Mouse (Mus musculus) thymus, adult 2 months (tissue): ENCODE data around the gene A230050P20Rik.

Experiments
- CTCF ChIP-seq: fragments of 200-500 bp; IDR thresholded peaks from 2 replicates; pipeline ENCODE4 v1.5.1; 2012; ENCODE audit warnings: mild to moderate bottlenecking, control low read depth, low read length, moderate library complexity, borderline replicate concordance; ENCODE audit not compliant: control insufficient read depth, poor library complexity, insufficient read depth; ENCODE audit errors: extremely low read depth
- POLR2A ChIP-seq: fragments of 200-500 bp; IDR thresholded peaks from 2 replicates; pipeline ENCODE4 v1.6.1; 2012; ENCODE audit warnings: mild to moderate bottlenecking, low read length, control low read depth, moderate library complexity; ENCODE audit not compliant: control insufficient read depth, poor library complexity, insufficient read depth; ENCODE audit errors: extremely low read depth

- TF ChIP-seq POLR2A (0 out of 2 replicates have a peak, but pooled peaks have one; percentile 22), CTCF (peak; percentile 96)
These were observed 37.4 kb upstream of the A230050P20Rik start for GRCm38 (mm10) chr9:20830901-20831643.
